Mouse (Mus musculus) left cerebral cortex, adult 8-10 months (tissue): ENCODE data around the gene Gm44805. TPM values are rescaled to one million over a fixed set of nuclear protein-coding genes. Genes with fewer than 3 reads are reported as not detected.

Experiments used
- DNase-seq, 2 experiments: peaks; one replicate each; pipeline ENCODE4 v3.0.0; 2022; ENCODE audit warnings: low spot score in 2 of 2
- total RNA-seq, 4 experiments: library from RNA; stranded (reverse); gene quantifications; 2 replicates each; pipeline ENCODE4 v1.2.4; 2022

The Gm44805 gene
- total RNA-seq, 4 experiments from 2014 or later: not detected

DNA sequence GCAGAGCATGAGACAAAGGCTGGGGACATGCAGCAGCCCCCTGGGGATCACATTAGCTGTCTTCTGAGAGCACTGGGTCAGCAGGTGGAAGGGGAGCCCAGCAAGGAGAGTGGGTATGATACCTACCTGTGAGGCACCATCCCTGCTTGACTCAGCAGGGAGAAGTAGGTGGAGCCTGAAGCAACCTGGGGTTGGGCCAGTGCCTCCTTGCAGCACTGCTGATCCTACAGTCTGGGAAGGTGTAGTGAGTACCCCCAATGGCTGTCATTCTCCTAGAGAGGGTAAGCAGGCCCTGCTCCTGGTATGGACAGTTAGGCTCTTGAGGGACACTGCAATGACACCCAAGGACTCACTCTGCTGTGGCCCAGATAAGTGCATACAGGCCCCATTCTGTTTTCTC is 48.9 kb downstream of the Gm44805 start:
- no peak for DNase-seq

DNA sequence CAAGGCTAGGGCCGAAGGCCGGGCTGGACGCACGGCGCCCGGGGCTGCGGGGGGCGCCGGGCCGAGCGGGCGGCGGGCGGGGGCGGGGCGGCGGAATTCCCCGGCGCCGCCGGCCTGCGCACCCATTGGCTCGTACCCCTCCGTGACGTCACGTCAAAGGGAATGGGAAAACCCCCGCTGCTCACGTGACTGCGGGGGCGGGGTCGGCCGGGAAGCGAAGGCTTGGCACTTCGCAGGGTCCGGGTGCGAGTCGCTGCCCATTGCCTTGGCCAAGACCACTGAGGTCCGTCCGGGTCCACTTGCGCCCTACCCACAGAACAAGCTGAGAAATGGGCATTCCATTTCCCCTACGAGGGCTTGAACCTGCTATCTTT is 51.9 kb downstream of the Gm44805 start, which contains the start of gene Relb:
Gene Relb (minus strand): TSS at position 78 of the 374 bp plus-strand sequence.
- peak; percentile 78 to 81 for DNase-seq

DNA sequence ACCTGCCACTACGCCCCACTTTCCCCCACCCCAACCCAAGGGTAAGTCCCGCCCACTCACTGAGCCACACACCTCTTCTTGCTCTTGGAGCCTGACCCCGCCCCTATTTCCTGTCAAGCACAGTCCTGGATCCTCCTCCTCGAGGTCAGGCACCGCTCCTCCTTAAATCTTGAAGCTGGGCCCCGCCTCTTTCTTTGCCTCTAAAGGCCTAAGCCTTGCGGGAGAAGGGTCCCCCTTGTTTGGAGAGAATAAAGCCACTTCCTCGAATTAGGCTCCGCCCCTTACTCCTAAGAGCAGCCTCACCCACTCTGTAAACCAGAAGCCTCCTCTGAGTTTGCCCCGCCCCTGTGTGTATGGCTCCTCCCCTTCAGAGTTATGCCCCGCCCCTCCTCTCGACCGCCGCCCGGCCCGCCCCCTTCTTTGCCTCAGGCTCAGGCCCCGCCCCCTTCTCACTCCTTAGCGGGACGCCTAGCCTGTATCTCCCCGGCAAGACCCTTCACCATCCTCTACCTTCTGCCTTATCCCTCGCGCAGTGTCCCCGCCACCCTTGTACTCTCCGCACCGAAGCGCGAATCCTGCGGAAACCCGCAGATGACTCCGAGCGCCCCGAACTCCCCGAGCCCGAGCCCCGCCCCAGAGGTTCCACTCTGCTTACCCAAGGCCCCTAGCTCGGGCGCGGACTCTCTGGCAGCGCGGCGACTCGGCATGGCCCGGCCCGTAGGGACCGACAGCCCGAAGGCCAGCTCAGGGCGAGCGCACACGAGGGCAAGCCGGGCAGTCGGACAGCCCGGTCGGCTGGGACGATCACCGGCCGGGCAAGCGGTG is 52.5 kb downstream of the Gm44805 start:
- DNase-seq: peak; percentile 81 to 90

DNA sequence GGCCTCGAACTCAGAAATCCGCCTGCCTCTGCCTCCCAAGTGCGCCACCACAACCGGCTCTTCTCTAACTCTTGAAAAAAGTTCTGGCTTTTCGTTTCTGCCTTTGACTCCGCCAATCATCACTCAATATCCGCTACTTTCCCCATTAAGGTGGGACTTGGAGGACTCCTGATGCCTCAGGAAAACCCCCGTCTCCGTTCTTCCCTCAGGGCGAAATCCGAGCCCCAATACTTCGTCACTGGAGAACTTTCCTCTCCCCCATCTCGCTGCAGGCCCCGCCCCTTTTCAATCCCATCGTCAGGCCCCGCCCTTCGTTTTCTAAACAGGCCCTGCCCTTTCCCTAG is 53.1 kb downstream of the Gm44805 start:
- DNase-seq: no peak

DNA sequence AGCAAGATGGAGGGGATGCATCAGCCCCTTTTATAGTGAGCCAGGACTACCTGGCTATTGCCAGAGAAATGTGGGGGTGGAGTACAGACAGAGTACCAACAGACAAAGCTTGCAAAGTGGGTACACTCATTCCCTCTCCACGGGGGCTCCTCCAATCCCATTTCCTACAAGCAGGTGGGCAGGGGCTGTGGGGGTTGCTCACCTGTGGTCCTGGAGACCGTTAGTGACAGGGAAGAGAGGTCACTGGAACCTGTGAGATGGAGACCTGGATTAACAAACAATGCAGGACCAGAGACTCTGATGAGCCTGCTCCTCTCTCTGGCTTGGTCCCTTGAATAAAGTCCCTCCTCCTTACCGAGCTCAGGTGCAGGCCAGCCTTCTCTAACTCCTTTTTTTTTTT is 53.5 kb downstream of the Gm44805 start:
- DNase-seq: no peak

DNA sequence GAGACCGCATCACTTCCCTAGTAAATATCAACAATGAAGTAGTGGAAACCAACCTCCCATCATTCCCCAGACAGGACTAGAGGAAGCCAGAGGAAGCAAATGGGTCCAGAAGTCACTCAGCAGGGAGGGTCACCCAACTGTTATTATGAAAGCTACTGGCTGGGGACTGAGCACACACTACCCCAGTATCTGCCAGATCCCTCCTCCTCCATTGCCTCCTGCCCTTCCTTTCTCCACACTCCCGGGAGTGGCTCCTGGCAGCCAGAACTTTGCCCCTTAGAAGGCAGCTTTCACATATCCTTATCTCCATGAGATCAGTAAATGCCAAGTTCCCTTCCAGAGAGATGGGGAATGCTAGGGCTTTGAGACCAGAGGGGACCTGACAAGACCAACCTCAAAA is 57.8 kb downstream of the Gm44805 start:
- no peak for DNase-seq

DNA sequence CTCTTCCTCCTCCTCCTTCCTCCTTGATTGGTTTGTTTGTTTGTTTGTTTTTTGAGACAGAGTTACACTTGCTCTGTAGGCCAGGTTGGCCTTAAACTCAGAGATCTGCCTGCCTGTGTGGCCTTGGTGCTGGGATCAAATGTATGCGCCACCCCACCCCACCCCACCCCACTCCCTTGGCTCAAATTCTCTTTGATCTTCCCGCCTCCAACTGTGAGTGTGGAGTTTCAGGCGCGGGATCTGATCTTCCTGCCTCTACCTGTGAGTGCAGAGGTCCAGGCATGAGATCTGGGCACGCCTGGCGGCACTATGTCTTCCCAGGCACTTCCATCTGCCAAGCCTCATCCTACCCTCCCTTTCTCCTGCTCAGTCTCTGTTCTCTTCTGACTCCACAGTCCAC is 59.0 kb downstream of the Gm44805 start:
- no peak for DNase-seq

Other genes starting within 250 kb of the Gm44805 start
- 10 to 100 TPM; 70.4 to 80.3 (median 76.2) TPM for gene Mark4, start 222.6 kb downstream of the Gm44805 start, total RNA-seq
- gene Exoc3l2, start 218.1 kb downstream of the Gm44805 start, total RNA-seq: 1 to 10 TPM in 1 of 4 experiments, under 1 TPM in 3; 0.59 to 1.1 (median 0.79) TPM
- 1 to 10 TPM; 6.5 to 7.7 (median 7.1) TPM for gene Bloc1s3, start 173.1 kb downstream of the Gm44805 start, total RNA-seq
- 10 to 100 TPM; 19.0 to 25.5 (median 23.5) TPM for gene Trappc6a, start 173.0 kb downstream of the Gm44805 start, total RNA-seq
- gene Nkpd1, start 163.6 kb downstream of the Gm44805 start, total RNA-seq: 1 to 10 TPM in 2 of 4 experiments, under 1 TPM in 2; 0.83 to 1.7 (median 1.1) TPM
- gene Ppp1r37, start 118.3 kb downstream of the Gm44805 start, total RNA-seq: 100 to 1,000 TPM; 118 to 134 (median 124) TPM
- gene Zfp296, start 104.1 kb downstream of the Gm44805 start, total RNA-seq: 1 to 10 TPM; 1.6 to 1.9 (median 1.8) TPM
- gene Gemin7, start 103.8 kb downstream of the Gm44805 start, total RNA-seq: 10 to 100 TPM; 44.2 to 59.5 (median 51.3) TPM
- 10 to 100 TPM; 74.8 to 89.4 (median 84.1) TPM for gene Clasrp, start 76.9 kb downstream of the Gm44805 start, total RNA-seq
- 1 to 10 TPM; 5.6 to 7.2 (median 6.4) TPM for gene Relb, start 52.0 kb downstream of the Gm44805 start, total RNA-seq
- gene Clptm1, start 16.4 kb downstream of the Gm44805 start, total RNA-seq: 100 to 1,000 TPM; 145 to 171 (median 154) TPM
- gene Apoc2, start 3.5 kb downstream of the Gm44805 start, total RNA-seq: not detected
- gene Apoc4, start 56 bp upstream of the Gm44805 start, total RNA-seq: under 1 TPM in 1 of 4 experiments, not detected in 3; 0.81 TPM
- gene Apoc1, start 11.2 kb upstream of the Gm44805 start, total RNA-seq: 1 to 10 TPM; 3.4 to 6.2 (median 4.7) TPM
- gene Apoe, start 17.8 kb upstream of the Gm44805 start, total RNA-seq: 1,000 to 10,000 TPM; 1,704 to 2,821 (median 2,131) TPM
- 100 to 1,000 TPM; 109 to 112 (median 111) TPM for gene Tomm40, start 34.0 kb upstream of the Gm44805 start, total RNA-seq
- gene Nectin2, start 69.1 kb upstream of the Gm44805 start, total RNA-seq: 1 to 10 TPM; 6.5 to 8.0 (median 7.4) TPM
- gene Bcam, start 89.6 kb upstream of the Gm44805 start, total RNA-seq: 10 to 100 TPM; 15.8 to 18.7 (median 17.1) TPM
- gene Cblc, start 115.4 kb upstream of the Gm44805 start, total RNA-seq: not detected
- gene Bcl3, start 141.3 kb upstream of the Gm44805 start, total RNA-seq: 1 to 10 TPM in 2 of 4 experiments, under 1 TPM in 1, not detected in 1; 0.57 to 6.4 (median 2.9) TPM
- gene Gm19345, start 170.6 kb upstream of the Gm44805 start, total RNA-seq: 1 to 10 TPM; 1.4 to 2.5 (median 2.0) TPM
- not detected for gene Ceacam16, start 179.9 kb upstream of the Gm44805 start, total RNA-seq
- gene Ceacam19, start 206.5 kb upstream of the Gm44805 start, total RNA-seq: not detected
- gene Pvr, start 239.7 kb upstream of the Gm44805 start, total RNA-seq: 10 to 100 TPM in 2 of 4 experiments, 1 to 10 TPM in 2; 7.0 to 12.4 (median 10.5) TPM